Mouse (Mus musculus) stomach, embryonic 15.5 days (tissue): Measurements from ENCODE around the gene Plau. TPM values are rescaled to one million over a fixed set of nuclear protein-coding genes. Genes with fewer than 3 reads are reported as not detected.

ENCODE experiments used
- ATAC-seq: fragments of 200-750 bp; cut with Nextera tagmentation; 2 replicates; pipeline ENCODE4 v1.8.0; 2017; ENCODE audit warnings: low read depth, moderate number of reproducible peaks, moderate TSS enrichment; ENCODE audit not compliant: insufficient read depth, low FRiP score
- H3K27ac ChIP-seq: fragments of 300-500 bp; sonication (generic); 2 replicates; pipeline ENCODE4 v1.5.1; 2015; ENCODE audit warnings: mild to moderate bottlenecking, inconsistent platforms
- H3K27me3 ChIP-seq: fragments of 300-500 bp; sonication (generic); replicated peaks from 2 replicates; pipeline ENCODE4 v1.6.1; 2015; ENCODE audit warnings: inconsistent platforms
- H3K36me3 ChIP-seq: fragments of 300-500 bp; sonication (generic); 2 replicates; pipeline ENCODE4 v1.6.1; 2015; ENCODE audit warnings: inconsistent platforms
- H3K4me1 ChIP-seq: fragments of 300-500 bp; sonication (generic); 2 replicates; pipeline ENCODE4 v1.6.1; 2015; ENCODE audit warnings: inconsistent platforms
- H3K4me2 ChIP-seq: fragments of 300-500 bp; sonication (generic); 2 replicates; pipeline ENCODE4 v1.6.1; 2015; ENCODE audit warnings: mild to moderate bottlenecking, inconsistent platforms
- H3K4me3 ChIP-seq: fragments of 300-500 bp; sonication (generic); replicated peaks from 2 replicates; pipeline ENCODE4 v1.5.1; 2015; ENCODE audit warnings: inconsistent platforms
- H3K9ac ChIP-seq: fragments of 300-500 bp; sonication (generic); 2 replicates; pipeline ENCODE4 v1.6.1; 2015; ENCODE audit warnings: inconsistent platforms
- H3K9me3 ChIP-seq: fragments of 300-500 bp; sonication (generic); 2 replicates; pipeline ENCODE4 v1.6.1; 2016; ENCODE audit warnings: inconsistent platforms
- WGBS: fragments of 180-500 bp; shearing (Covaris S2); methylation state at CpG from one replicate; pipeline ENCODE4 v1.1.7; 2015; 5-methylcytosine and 5-hydroxymethylcytosine counted together
- polyA plus RNA-seq: library from polyadenylated mRNA; unstranded; fragments of >200 nt; fragmentation: Nextera tagmentation; extraction: Ambion mirVana; gene quantifications from 2 replicates; pipeline ENCODE4 v1.2.1, GENCODE M21; 2015

The Plau gene
- 1.3 and 1.9 TPM in 2 replicates for polyA plus RNA-seq

DNA sequence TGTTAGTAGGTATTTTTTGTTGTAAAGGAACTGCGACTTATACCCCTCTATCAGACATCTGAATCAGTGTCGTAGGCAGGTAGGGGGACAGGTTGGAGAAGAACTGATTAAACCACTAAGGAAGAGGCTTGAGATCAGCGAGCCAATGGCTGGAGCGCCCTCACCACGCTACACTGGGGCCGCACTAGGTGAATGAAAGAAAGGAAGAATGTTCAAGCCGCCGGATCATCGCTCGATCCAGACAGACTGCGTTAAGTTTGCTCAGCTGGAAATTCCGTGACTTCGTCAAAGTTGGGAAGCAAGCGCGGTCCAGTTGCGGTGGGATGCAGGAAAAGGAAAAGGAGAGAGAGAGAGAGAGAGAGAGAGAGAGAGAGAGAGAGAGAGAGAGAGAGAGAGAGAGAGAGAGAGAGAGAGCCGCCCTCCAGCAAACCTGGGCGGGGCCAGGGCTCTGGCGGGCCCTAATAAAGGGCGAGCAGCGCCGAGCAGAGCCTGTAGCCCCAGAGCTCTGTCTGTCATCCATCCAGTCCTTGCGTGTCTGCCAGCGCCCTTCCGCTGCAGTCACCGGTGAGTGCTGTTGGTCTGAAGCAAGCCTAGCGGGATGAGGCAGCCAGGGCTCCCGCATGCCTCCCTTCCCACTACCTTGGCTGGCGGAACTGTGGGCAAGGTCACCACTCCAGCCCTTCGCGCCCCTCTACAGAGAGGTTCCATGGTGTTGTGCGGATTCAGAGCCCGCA, at the start of gene Plau:
Plau (plus strand) TSS at position 490 of the 734 bp plus-strand sequence.
- H3K27me3 ChIP-seq, result no peaks in the 10 kb centered on the region
- H3K36me3 ChIP-seq, result no peaks in the 10 kb centered on the region
- 0 out of 2 replicates have a peak, but pooled peaks cover 7% of the 10 kb centered on the region for H3K4me1 ChIP-seq
- H3K4me2 ChIP-seq, result peak within 1 kb of the TSS; percentile 97
- 1% methylated on average over 27 of the region's 33 CpGs for WGBS
- H3K4me3 ChIP-seq, result peak within 1 kb of the TSS; percentile 51
- ATAC-seq, result peak; percentile 88
- H3K9ac ChIP-seq, result peak within 1 kb of the TSS; percentile 37
- no peaks in the 10 kb centered on the region for H3K9me3 ChIP-seq
- 0 out of 2 replicates have a peak within 1 kb of the TSS, but pooled peaks have one; percentile 26 for H3K27ac ChIP-seq

DNA sequence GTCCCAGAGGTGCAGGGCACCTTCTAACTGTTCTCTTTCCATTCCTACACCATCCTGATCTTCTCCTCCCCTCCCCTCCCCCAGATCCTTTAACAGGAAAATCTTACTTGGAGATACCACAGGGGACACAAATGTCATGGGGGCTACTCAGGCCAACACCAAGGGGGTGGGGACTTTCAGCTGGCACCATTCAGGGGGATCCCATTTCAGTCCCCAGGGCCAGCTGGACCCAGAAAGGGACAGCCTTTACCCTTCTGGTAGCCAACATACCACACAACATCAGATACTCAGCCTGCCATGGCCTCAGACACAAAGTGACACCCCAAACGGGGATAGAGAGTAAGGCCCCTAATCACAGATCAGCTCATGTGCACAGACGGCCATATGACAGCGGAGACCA, 48.3 kb upstream of the Plau start:
- no peak for ATAC-seq
- Histone ChIP-seq H3K4me1 (peaks cover 30% of the 10 kb centered on the region), H3K4me3 (no peak overlapping the region), H3K27me3 (no peaks in the 10 kb centered on the region), H3K9ac (no peak overlapping the region), H3K9me3 (no peaks in the 10 kb centered on the region), H3K36me3 (peaks cover 23% of the 10 kb centered on the region), H3K4me2 (no peak overlapping the region), H3K27ac (no peak overlapping the region)
- WGBS, result 77% methylated on average over 3 of the region's 3 CpGs

DNA sequence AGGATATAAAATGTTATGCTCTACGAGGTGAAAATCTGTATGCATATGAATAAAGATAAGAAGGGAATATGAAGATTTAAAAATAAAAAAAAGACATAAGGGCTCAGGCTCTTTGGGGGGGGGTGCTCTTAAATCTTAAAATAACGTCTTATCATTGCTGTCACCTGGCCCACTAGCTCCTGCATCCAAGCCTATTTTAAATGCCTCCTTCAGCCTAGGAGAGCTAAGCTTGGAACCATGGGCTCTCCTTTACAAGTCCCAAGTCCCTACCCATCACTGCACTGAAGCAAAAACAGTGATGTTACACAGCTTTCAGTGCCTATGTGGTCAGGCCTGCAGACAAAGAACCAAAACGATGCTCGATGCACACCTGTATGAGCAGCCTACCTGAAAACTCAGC, 46.9 kb upstream of the Plau start:
- no peak overlapping the region for H3K4me2 ChIP-seq
- H3K4me1 ChIP-seq, result peaks cover 30% of the 10 kb centered on the region
- ATAC-seq, result no peak
- peaks cover 22% of the 10 kb centered on the region for H3K36me3 ChIP-seq
- no peak overlapping the region for H3K9ac ChIP-seq
- no peaks in the 10 kb centered on the region for H3K9me3 ChIP-seq
- H3K4me3 ChIP-seq, result no peak overlapping the region
- no peaks in the 10 kb centered on the region for H3K27me3 ChIP-seq
- 86% methylated on average over 4 of the region's 4 CpGs for WGBS
- H3K27ac ChIP-seq, result no peak overlapping the region

DNA sequence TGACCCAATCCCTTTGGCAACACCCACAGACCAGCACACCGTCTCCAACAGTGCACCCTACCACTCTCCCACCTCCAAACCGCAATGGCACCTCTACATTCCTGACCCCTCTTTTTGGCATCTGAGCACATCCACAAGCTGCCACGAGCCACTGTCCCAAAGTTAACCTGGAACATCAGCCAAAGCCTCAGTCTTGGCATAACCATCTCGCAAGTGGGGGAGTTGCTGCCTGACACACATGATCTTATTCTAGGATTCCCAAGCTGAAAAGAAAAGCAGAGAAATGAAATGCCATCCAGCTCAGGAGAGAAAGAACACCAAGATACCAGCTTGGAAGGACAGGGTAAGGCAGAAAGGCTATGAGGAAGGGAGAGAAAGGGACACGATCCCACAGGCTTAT, 46.0 kb upstream of the Plau start:
- no peak for ATAC-seq
- no peak overlapping the region for H3K4me3 ChIP-seq
- H3K4me2 ChIP-seq, result no peak overlapping the region
- no peak overlapping the region for H3K27ac ChIP-seq
- no peaks in the 10 kb centered on the region for H3K9me3 ChIP-seq
- peaks cover 19% of the 10 kb centered on the region for H3K36me3 ChIP-seq
- H3K27me3 ChIP-seq, result no peaks in the 10 kb centered on the region
- H3K9ac ChIP-seq, result no peak overlapping the region
- H3K4me1 ChIP-seq, result peaks cover 30% of the 10 kb centered on the region
- 91% methylated on average over 5 of the region's 5 CpGs for WGBS

DNA sequence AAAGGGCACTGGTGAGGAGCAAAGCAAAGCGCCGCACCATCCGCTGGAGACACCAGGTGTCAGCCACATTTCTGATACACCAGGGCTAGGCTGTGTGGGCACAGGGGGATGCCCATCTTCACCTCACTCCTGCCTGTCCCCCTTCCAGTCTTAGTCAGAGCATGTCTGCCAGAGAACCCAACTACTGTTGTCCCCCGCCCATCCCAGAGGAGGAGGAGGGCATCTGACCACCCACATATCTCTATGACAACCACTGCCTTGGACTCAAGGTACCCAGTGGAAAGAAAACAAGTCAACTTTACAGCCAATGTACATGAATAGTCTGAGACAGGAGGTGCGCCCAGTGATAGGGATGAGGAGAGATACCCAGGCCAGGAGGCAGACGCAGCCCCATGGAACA, 45.5 kb upstream of the Plau start:
- 96% methylated on average over 6 of the region's 6 CpGs for WGBS
- Histone ChIP-seq H3K9ac (no peak overlapping the region), H3K27me3 (no peaks in the 10 kb centered on the region), H3K4me2 (no peak overlapping the region), H3K4me1 (peaks cover 28% of the 10 kb centered on the region), H3K9me3 (no peaks in the 10 kb centered on the region), H3K36me3 (peaks cover 19% of the 10 kb centered on the region), H3K4me3 (no peak overlapping the region), H3K27ac (no peak overlapping the region)
- no peak for ATAC-seq

DNA sequence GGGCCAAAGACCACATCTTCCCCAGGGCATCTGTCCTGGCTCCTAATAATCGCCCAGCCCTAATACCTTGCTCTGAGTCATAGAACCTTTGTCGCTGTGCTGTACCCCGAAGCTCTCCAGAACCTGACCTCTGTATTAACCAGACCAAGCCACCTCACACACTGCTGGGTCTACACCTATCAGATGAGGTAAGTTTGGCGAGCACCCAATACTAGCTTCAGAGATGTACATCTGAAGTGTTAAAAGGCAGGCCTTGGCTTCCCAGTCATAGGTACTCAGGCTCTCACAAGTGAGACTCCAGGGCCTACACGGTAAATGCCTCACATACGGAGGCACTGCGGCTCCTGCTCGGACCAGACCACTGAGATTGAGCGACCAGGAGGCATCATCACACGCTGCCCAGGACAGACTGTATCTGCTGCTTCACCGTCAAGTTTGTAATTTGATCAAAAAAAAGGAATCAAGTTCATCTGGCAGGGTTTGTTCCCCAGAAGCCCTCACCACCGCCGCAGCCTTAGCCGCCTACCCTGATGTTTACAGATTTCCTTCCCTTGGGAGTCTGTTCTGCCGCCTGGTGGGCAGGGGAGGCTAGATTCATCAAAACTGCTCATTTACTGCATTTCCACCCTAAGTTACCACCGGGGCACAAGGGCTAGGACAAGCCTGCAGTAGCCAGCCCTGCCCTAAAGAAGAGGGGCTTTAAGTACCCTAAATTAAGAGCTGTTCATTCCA, 44.8 kb upstream of the Plau start:
- no peak overlapping the region for H3K4me2 ChIP-seq
- peaks cover 21% of the 10 kb centered on the region for H3K4me1 ChIP-seq
- H3K36me3 ChIP-seq, result peaks cover 19% of the 10 kb centered on the region
- no peak overlapping the region for H3K9ac ChIP-seq
- H3K9me3 ChIP-seq, result no peaks in the 10 kb centered on the region
- H3K27me3 ChIP-seq, result no peaks in the 10 kb centered on the region
- no peak overlapping the region for H3K27ac ChIP-seq
- H3K4me3 ChIP-seq, result no peak overlapping the region
- 74% methylated on average over 16 of the region's 16 CpGs for WGBS
- ATAC-seq, result no peak

DNA sequence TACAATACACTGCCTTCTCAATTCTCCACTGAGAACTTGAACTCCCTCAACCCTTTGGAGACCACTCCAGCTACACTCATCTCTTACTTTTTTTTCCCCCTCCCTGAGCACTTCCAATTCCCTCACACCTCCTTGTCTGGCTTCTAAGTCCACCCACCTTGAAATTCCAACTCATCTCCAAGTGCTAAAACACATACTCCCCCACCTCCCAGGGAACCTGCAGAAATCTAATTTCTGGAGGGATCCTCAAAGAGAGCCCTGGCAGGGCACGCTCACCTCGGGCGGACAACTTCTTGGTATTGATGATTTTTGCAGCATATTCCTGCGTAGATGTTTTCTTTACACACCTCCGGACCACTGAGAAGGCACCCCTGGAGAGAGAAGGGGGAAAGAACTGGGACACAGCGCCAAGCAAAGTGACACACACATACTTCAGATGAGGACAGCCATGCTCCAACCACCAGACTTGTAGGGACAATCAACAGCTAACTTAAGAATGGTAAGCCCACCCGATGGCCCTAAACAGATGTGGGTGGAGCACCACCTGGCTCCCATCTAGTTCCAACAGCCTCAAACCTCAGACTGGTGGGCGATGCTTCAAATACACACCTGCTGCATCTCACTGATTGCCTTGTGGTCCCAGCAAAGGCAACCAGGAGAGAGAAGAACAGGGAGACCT, 44.1 kb upstream of the Plau start:
- WGBS, result 68% methylated on average over 8 of the region's 8 CpGs
- Histone ChIP-seq H3K27me3 (no peaks in the 10 kb centered on the region), H3K4me2 (peak overlapping the region; percentile 85), H3K4me3 (peak overlapping the region; percentile 82), H3K9ac (peak overlapping the region; percentile 50; the same call in 1 of the 2 replicates), H3K36me3 (peaks cover 19% of the 10 kb centered on the region), H3K4me1 (peaks cover 18% of the 10 kb centered on the region), H3K27ac (no peak overlapping the region), H3K9me3 (no peaks in the 10 kb centered on the region)
- ATAC-seq, result no peak

DNA sequence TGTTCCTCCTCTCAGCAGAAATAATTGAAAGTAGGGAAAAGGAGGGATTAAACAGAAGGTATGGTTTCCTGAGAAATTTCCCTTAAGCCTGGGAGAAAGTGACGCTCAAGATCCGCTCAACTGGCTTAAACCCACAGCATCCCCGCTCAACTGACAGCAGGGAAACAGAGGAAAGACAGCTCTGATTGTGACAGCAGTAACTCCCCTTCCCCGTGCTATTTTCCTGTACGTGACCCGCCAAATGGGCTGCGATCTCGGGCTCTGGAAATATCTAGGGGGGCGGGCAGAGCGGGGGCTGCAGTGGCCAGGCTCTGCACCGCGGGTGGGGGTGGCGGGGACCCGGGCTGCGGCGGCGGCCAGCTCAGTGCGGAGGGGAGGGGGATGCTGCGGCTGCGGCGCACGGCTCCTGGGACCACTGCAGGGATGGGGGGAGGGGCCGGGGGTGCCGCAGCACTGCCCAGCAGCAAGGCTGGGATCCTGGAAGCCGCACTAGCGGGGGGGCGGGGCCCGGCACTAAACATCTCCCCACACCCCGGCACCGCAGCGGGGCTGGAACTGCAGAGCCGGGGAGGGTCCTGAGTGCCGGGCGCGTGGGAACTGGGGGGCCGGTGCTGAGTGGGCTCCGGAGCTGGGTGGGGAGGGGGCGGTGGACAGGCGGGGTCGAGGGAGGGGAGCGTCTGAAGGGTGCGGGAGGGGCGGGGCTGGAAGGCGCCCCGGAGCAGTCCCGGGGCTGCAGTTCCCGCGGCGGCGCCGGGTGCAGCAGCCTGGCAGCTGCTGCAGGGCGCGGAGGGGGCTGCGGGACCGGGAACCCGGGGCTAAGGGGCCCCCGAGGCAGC, 43.3 kb upstream of the Plau start:
- WGBS, result under 1% methylated on average over 35 of the region's 57 CpGs
- Histone ChIP-seq H3K27ac (peak overlapping the region; percentile 77), H3K9me3 (no peaks in the 10 kb centered on the region), H3K4me2 (peak overlapping the region; percentile 85), H3K9ac (peak overlapping the region; percentile 50), H3K4me1 (peaks cover 18% of the 10 kb centered on the region), H3K27me3 (no peaks in the 10 kb centered on the region), H3K4me3 (peak overlapping the region; percentile 82), H3K36me3 (peaks cover 16% of the 10 kb centered on the region)
- ATAC-seq, result peak; percentile 12; the same call in 1 of the 2 replicates

DNA sequence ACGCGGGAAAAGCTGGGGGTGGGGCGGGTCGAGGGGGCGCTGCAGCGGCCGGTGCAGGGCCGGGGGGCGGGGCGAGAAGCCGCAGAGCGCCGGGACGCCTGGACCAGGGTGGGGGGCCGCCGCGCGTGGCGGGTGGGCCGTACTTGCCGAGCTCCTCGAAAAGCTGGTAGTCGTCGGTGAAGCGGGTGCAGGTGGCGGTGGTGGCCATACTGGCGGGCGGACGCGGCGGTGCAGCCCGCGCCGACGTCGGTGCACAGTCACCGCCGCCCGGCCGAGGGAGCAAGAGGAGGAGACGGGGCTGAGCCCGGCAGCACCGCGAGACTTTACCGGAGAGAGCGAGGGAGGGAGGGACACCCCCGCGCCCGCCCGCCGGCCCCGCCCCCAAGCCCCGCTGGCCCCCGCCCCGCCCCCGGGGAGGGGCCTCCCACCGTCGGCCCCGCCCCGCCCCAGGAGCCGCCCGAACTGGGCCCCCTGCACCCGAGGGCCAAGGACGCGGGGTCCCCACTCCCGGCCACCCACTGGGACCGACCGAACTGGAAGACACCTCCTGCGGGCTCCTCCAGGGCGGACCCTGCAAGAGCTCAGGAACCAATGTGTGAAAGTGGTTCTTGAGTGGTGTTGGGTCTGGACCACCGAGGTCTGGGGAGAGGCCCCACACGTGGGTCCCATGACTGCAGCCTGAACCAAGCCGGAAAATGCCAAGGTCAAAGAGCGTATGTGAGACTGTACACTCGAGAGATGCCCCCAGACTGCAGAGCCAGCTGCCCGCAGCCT, 42.5 kb upstream of the Plau start, which contains the start of gene Camk2g:
Camk2g (minus strand) TSS at position 331 of the 774 bp plus-strand sequence.
- H3K4me1 ChIP-seq, result peaks cover 18% of the 10 kb centered on the region
- peak within 1 kb of the TSS; percentile 82 for H3K4me3 ChIP-seq
- peaks cover 14% of the 10 kb centered on the region; the same call in 1 of the 2 replicates for H3K36me3 ChIP-seq
- 1% methylated on average over 40 of the region's 76 CpGs for WGBS
- peak within 1 kb of the TSS; percentile 52 for H3K9ac ChIP-seq
- no peaks in the 10 kb centered on the region for H3K27me3 ChIP-seq
- H3K27ac ChIP-seq, result peak within 1 kb of the TSS; percentile 77
- peak within 1 kb of the TSS; percentile 85 for H3K4me2 ChIP-seq
- peak; percentile 92 for ATAC-seq
- H3K9me3 ChIP-seq, result no peaks in the 10 kb centered on the region

DNA sequence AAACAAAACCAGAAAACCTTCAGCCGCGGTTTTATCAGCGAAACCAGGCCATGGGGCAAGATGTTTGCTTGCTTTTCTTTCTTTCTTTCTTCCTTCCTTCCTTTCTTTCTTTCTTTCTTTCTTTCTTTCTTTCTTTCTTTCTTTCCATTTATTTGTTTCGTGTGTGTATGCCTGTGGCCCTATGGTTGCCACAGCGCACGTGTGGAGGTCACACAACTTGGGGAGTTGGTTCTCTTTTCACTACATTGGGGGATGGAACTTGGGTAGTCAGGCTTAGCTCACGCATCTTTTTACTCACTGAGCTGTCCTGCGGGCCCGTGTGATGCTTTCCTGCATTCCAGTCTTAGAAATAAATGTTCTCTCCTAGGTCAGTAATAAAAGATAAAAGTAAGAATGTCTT, 41.9 kb upstream of the Plau start:
- H3K27ac ChIP-seq, result 0 out of 2 replicates have a peak overlapping the region, but pooled peaks have one; percentile 55
- no peaks in the 10 kb centered on the region for H3K27me3 ChIP-seq
- WGBS, result 12% methylated on average over 9 of the region's 9 CpGs
- H3K4me1 ChIP-seq, result peaks cover 18% of the 10 kb centered on the region
- H3K4me2 ChIP-seq, result peak overlapping the region; percentile 85
- peaks cover 14% of the 10 kb centered on the region; the same call in 1 of the 2 replicates for H3K36me3 ChIP-seq
- H3K9me3 ChIP-seq, result no peaks in the 10 kb centered on the region
- ATAC-seq, result no peak
- H3K4me3 ChIP-seq, result peak overlapping the region; percentile 82
- H3K9ac ChIP-seq, result peak overlapping the region; percentile 52; the same call in 1 of the 2 replicates
